Mouse (Mus musculus): ENCODE data around the gene Srp14.

Gene Srp14

DNA sequence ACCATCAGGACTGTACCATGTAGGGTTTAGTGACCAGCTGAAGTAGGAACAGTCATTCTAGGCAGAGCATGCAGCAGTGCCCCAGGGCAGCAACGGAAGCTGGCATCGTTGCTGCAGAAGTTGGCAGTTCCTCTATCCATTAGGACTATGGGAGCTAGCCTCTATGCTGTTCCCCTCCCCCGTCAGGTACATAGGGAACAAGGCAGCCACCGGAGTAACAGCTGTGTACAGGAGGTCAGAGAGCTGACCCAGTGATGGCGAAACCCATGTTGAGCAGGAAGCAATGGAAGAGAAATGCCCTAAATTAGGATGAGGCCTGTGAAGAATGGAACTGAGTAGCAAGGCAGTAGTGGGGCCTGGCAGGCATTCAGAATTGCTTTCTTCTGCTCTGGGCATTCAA is 37.3 kb downstream of the Srp14 start:
- DNase-seq (ENCODE audit: low spot score), result no peak

DNA sequence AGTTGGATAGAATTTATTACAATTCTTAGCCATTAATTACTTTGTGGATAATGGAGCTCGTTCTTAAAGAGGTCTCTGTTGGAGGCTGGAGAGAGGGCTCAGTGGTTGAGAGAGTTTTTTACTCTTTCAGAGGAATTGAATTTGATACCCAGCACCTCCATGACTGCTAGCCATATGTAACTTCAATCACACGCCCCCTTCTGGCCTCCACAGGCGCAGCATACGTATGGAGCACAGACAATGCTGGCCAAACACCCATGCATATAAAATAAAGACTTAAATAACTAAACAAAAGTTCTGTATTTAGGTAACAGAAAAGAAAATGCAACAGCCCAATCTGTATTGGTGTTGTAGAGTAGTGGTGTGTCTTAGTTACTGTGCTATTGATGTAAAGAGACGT is 47.9 kb downstream of the Srp14 start:
- DNase-seq (ENCODE audit: low spot score), result no peak

GRCm38 (mm10) chr2:118430630-118431029 is 48.9 kb downstream of the Srp14 start:
- DNase-seq (ENCODE audit: low spot score), result no peak

DNA sequence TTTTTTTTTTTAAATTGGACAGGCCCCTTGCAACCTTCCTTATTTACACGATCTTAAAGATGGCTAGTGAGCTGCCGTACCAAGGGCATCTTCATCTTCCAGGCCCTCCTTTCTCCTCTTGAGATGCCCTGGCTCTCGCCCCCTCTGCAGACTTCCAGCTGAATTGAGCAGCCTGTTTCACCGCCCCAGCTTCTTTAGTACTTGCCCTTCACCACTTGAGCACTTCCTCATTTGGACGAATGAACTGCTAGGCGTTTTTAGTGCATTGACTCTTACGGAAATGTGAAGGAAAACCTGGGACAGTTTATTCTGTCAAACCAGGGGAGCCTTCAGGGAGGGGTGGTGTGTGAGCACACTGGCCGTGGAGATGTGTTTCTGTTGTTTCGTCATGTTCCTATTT is 50.2 kb downstream of the Srp14 start:
- DNase-seq (ENCODE audit: low spot score), result no peak

DNA sequence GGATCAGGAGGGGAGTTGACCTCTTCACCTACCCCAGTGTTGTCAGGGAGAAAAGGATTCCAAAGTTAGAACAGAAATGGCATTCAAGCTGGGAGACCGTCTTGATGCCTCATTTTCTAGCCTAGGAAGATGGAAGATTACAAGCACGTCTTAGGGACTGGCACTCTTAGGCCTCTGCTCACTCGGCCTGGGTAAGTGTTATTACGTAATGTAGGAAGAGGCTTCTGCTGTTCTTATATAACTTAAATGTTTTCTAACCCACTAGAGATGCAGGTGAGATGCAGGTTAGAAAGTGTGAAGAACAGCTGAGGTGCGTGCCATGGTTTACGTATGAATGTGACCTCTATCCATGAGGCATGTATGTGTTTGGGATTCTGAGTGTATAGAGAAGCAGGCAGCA is 51.2 kb downstream of the Srp14 start:
- no peak for DNase-seq (ENCODE audit: low spot score)

Measured in layer of hippocampus, adult 9-10 months (tissue).